Mouse (Mus musculus) Patski (cell line): ENCODE results near the gene Ssc5d. TPM values are rescaled to one million over a fixed set of nuclear protein-coding genes. Genes with fewer than 3 reads are reported as not detected.
A peak's percentile ranks its signal among the peaks of the same experiment; 100 is the strongest.

Experiments
- ATAC-seq: fragments of 100-300 bp; one replicate; pipeline ENCODE4 v1.8.0; 2021
- CTCF ChIA-PET: fragments of 350-600 bp; sonication (Branson Sonifier 250); formaldehyde crosslinking; loops from one replicate; lab custom pipeline; 2022; ENCODE audit warnings: inconsistent platforms; lab: Charles Lee
- POLR2A ChIA-PET: fragments of 350-600 bp; sonication (Branson Sonifier 250); formaldehyde crosslinking; loops from one replicate; lab custom pipeline; 2022; ENCODE audit warnings: antibody characterized with exemption, inconsistent platforms; lab: Charles Lee
- DNase-seq: peaks from one replicate; pipeline ENCODE4 v3.0.0-alpha.2; 2011; ENCODE audit warnings: low read depth, low spot score
- H3K27me3 ChIP-seq: fragments of 371-371 bp; one replicate; pipeline ENCODE4 v1.5.1; 2021
- CTCF ChIP-seq: fragments of 100-300 bp; IDR thresholded peaks from one replicate; pipeline ENCODE4 v1.5.1; 2021
- in situ Hi-C: fragments of 300-500 bp; cut with MboI; formaldehyde crosslinking; loops from 3 replicates; pipeline ENCODE4 v1.11.1; 2018; ENCODE audit warnings: low pct_unique_long_range_greater_than_20kb, mixed read lengths
- polyA plus RNA-seq: library from polyadenylated mRNA; unstranded; gene quantifications from one replicate; pipeline ENCODE4 v1.2.3, GENCODE M21; 2021

Gene Ssc5d
- polyA plus RNA-seq, 1 experiment from 2014 or later = 4.7 TPM

GRCm38 (mm10) chr7:4900523-4900851 lies 25.1 kb upstream of the Ssc5d start:
- ChIA-PET CTCF (interaction anchor here (1.2 to 1.8 kb wide), 2 partner anchors 11 to 31 kb away, joined by 3 to 4 read pairs; partner anchors contain the start of gene Isoc2b), POLR2A (no interaction called here)
- ATAC-seq (no peak), DNase-seq (no peak)
- no peak for TF ChIP-seq CTCF
- H3K27me3 ChIP-seq = peaks cover 3% of the 10 kb centered on the region
- in situ Hi-C loops = no loop called here

- no peak for TF ChIP-seq CTCF
- ATAC-seq (no peak), DNase-seq (no peak)
- H3K27me3 ChIP-seq = peaks cover 3% of the 10 kb centered on the region
- in situ Hi-C loops = no loop called here
- ChIA-PET POLR2A (no interaction called here), CTCF (interaction anchor here (1.2 to 1.8 kb wide), 2 partner anchors 10 to 32 kb away, joined by 3 to 4 read pairs; partner anchors contain the start of gene Isoc2b)
Measured at GRCm38 (mm10) chr7:4901171-4901570, 24.4 kb upstream of the Ssc5d start.

DNA sequence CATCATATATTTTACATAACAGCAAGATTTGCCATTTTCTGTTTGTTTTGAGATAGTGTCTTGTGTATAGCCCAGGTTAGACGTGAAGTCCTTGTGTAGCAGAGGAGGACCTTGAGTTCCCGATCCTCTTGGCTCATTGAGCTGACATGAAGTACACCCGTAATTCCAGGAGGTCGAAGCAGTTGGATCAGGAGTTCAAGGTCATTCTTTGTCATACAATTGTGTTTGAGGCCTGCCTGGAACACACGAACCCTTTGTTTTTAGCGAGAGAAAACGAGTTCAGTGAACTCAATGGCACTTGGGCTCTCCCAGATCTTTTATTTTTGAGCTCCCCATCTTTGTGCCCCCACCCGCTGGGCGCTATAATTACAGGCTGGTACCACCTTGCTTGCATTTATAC lies 23.2 kb upstream of the Ssc5d start:
- ATAC-seq (no peak), DNase-seq (no peak)
- peaks cover 3% of the 10 kb centered on the region for H3K27me3 ChIP-seq
- in situ Hi-C loops = no loop called here
- no peak for TF ChIP-seq CTCF
- CTCF ChIA-PET = interaction anchor here (0.9 to 1.2 kb wide), 2 partner anchors 9 to 89 kb away, joined by 3 read pairs; no protein-coding TSS in a partner anchor
- POLR2A ChIA-PET = no interaction called here

- in situ Hi-C loops = no loop called here
- H3K27me3 ChIP-seq = peaks cover 3% of the 10 kb centered on the region
- DNase-seq (no peak), ATAC-seq (no peak)
- no peak for TF ChIP-seq CTCF
- ChIA-PET POLR2A (no interaction called here), CTCF (no interaction called here)
Measured at GRCm38 (mm10) chr7:4906466-4906950, 19.1 kb upstream of the Ssc5d start, which contains the start of gene Gm36210. Gene Gm36210, minus strand, starts transcription at chr7:4906516.

- in situ Hi-C loops = no loop called here
- ChIA-PET CTCF (interaction anchor here (0.7 to 1.9 kb wide), 3 partner anchors 10 to 29 kb away, joined by 3 to 7 read pairs (median 3); no protein-coding TSS in a partner anchor), POLR2A (no interaction called here)
- no peak for TF ChIP-seq CTCF
- no peaks in the 10 kb centered on the region for H3K27me3 ChIP-seq
- DNase-seq (no peak), ATAC-seq (no peak)
Measured at GRCm38 (mm10) chr7:4911561-4911960, 14.0 kb upstream of the Ssc5d start.

DNA sequence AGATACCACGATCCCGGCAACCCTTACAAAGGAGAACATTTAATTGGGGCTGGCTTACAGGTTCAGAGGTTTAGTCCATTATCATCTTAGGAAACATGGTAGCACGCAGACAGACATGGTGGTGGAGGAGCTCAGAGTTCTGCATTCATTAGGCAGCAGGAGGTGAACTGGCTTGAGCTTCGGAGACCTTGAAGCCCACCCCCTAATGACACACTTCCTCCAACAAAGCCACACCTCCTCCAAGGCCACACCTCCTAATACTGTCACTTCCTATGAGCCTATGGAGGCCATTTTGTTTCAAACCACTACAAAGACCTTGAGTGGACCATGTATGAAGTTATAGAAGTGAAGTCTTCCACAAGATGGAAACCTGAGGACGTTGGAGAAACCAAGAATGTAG lies 13.3 kb upstream of the Ssc5d start:
- no peak for TF ChIP-seq CTCF
- no peak for ATAC-seq
- in situ Hi-C loops = no loop called here
- ChIA-PET CTCF (interaction anchor here (1.9 kb wide), 1 partner anchor 28 kb away, joined by 7 read pairs; no protein-coding TSS in a partner anchor), POLR2A (no interaction called here)
- DNase-seq = no peak
- H3K27me3 ChIP-seq = no peaks in the 10 kb centered on the region

- ChIA-PET CTCF (interaction anchor here (1.1 to 2.6 kb wide), 3 partner anchors 10 to 103 kb away, joined by 3 to 6 read pairs (median 5); partner anchors contain the start of genes Ssc5d and Ube2s), POLR2A (interaction anchor here (0.6 to 1.2 kb wide), 6 partner anchors 10 to 413 kb away, joined by 3 to 6 read pairs (median 3); no protein-coding TSS in a partner anchor)
- in situ Hi-C loops = loop anchor here (5.0 kb wide), 1 partner anchor 103 kb away; the partner anchor contains the start of gene Ube2s
- TF ChIP-seq CTCF = no peak
- no peaks in the 10 kb centered on the region for H3K27me3 ChIP-seq
- DNase-seq (peak; percentile 82), ATAC-seq (peak; percentile 89)
Measured at GRCm38 (mm10) chr7:4915007-4915665, 10.4 kb upstream of the Ssc5d start, which contains the start of gene Zfp628. Gene Zfp628, plus strand, starts transcription at chr7:4915217.

DNA sequence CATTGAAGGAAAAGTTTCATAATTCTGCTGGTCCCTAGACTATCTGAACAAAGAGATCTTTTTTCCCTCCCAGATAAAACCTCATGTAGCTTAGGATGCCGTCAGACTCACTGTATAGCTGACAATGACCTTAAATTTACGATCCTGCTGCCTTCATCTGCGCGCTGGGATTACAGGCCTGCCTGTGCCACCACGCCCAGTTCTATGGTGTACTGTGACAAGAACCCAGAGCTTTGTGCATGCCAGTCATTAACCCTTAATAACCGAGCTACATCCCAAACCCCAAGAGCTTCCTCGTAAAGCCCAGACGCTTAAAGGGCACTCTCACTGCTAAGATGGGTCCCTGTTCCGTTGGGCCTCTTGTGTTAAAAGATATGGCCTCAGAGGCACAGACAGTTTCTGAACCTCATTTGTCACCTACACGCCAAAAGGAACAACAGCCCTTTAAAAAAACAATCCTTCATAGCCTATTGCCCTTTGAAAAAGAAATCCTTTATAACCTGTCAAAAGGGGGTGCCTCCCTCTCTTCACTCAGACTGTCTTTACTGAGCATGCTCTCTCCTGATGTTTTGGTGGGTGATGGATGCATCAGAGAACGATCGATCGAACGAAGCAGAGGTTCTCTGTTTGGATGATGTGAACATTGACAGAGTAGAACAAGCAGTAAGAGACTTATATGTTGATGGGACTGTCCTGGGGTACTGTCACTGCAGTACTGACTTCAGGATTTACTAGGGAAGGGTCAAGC lies 9.7 kb upstream of the Ssc5d start:
- CTCF ChIA-PET = interaction anchor here (1.1 to 2.6 kb wide), 3 partner anchors 10 to 104 kb away, joined by 3 to 6 read pairs (median 5); partner anchors contain the start of genes Ssc5d and Ube2s
- DNase-seq = no peak

DNA sequence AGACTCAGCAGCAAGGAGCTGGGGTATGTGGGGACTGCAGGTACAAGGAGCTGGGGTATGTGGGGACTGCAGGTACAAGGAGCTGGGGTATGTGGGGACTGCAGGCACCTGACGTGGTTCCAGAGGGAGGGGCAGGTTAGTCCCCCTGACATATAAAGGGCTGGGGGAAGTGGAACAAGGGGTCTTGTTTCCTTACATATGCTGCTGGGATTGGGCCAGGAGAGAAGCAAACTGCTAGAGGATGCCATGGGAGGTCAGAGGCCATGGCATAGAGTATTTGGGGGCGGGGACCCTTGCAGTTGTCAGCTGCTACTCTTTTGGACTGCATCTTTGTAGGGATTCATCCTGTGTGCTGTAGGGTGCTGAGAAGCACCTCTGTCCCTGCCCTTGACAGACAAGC lies 8.1 kb upstream of the Ssc5d start:
- ATAC-seq (no peak), DNase-seq (no peak)
- CTCF ChIA-PET = no interaction called here
- in situ Hi-C loops = loop anchor here (5.0 kb wide), 1 partner anchor 105 kb away; the partner anchor contains the start of gene Ube2s
- no peak for TF ChIP-seq CTCF
- POLR2A ChIA-PET = no interaction called here
- no peaks in the 10 kb centered on the region for H3K27me3 ChIP-seq

More for the DNA sequence above, 9.7 kb upstream of the Ssc5d start:
- peak; percentile 46 for ATAC-seq
- H3K27me3 ChIP-seq = no peaks in the 10 kb centered on the region
- TF ChIP-seq CTCF = no peak
- POLR2A ChIA-PET = interaction anchor here (0.6 to 0.9 kb wide), 5 partner anchors 9 to 414 kb away, joined by 3 to 4 read pairs (median 3); no protein-coding TSS in a partner anchor
- in situ Hi-C loops = loop anchor here (5.0 kb wide), 1 partner anchor 104 kb away; the partner anchor contains the start of gene Ube2s

- H3K27me3 ChIP-seq = no peaks in the 10 kb centered on the region
- ATAC-seq = no peak
- no peak for DNase-seq
- in situ Hi-C loops = loop anchor here (5.0 kb wide), 1 partner anchor 106 kb away; the partner anchor contains the start of gene Ube2s
- CTCF ChIA-PET = no interaction called here
- POLR2A ChIA-PET = no interaction called here
- TF ChIP-seq CTCF = no peak
Measured at GRCm38 (mm10) chr7:4918681-4919080, 6.9 kb upstream of the Ssc5d start.
